Mouse (Mus musculus): ENCODE results near the gene Gas2. TPM values are rescaled to one million over a fixed set of nuclear protein-coding genes. Genes with fewer than 3 reads are reported as not detected.

Gene Gas2
- 8.5 TPM for polyA plus RNA-seq (2012; fragmentation: generic; extraction: Trizol)

DNA sequence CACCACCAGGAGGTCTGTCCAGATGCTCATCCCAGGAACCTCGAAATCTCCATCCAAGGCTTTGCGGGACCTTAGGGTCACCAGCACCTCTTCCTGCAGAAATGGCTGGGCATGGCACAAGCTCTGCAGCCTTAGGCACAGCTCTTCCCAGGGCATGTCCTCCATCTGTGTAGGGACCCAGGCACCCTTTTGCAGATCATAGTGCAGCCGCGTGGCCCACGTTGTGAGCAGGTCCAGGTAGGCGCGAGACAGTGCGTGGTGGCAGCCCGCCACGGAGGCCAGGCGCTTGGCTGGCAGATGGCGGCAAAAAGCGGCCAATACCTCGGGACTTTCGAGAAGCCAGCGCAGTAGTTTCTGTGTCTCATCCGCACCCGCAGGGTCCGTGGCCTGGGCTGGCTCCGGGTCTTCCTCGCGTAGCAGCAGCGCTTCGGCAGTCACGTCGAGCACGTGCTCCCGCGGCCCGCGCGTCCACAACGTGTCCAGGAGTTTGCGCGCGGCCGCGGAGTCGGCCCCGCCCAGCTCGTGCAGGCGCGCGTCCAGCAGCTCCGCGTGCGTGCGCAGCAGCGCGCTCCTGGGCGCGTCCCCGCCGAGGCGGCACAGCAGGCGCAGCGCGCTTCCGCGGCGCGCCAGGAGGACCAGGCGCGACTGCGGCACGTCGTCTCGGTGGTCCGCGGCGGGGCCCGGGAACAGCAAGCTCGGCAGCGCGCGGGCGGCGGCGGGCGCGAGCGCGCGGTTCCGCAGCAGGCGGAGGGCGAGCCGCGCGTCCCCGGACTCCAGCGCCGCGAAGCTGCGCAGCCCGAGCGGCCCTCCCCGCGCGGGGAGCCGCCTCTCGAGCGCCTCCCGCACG is at the start of gene Gas2:
TSS of gene Gas2 (plus strand) at position 766 of the 847 bp plus-strand sequence.
- H3ac ChIP-seq (ENCODE audit: control insufficient read depth, insufficient read length), result peak within 1 kb of the TSS; percentile 91
- peaks cover 46% of the 10 kb centered on the region for H3K79me2 ChIP-seq (ENCODE audit: control insufficient read depth, insufficient read depth)
- peak within 1 kb of the TSS; percentile 39 for H3K4me3 ChIP-seq
- TF ChIP-seq POLR2A (IDR thresholded peaks at IDR 0.05; ENCODE audit: insufficient read length, low read depth) (peak; percentile 76), MYOG (IDR thresholded peaks at IDR 0.05; ENCODE audit: control insufficient read depth in 1 of 3, insufficient read depth in 1 of 3, insufficient read length in 2 of 3, low read depth in 2 of 3) (peak in 1 of 3 experiments; percentile 31), TCF12 (IDR thresholded peaks at IDR 0.05; ENCODE audit: insufficient read depth, poor library complexity, severe bottlenecking) (no peak), USF1 (IDR thresholded peaks at IDR 0.05; ENCODE audit: low read depth) (no peak), CEBPB (IDR thresholded peaks at IDR 0.05; ENCODE audit: insufficient read depth, poor library complexity, severe bottlenecking) (no peak), SRF (IDR thresholded peaks at IDR 0.05; ENCODE audit: control insufficient read depth, insufficient read length, low read depth) (no peak), TCF3 (IDR thresholded peaks at IDR 0.05; ENCODE audit: insufficient read length, low read depth) (no peak), MYOD1 (IDR thresholded peaks at IDR 0.05; ENCODE audit: control insufficient read depth in 1 of 3, insufficient read length in 2 of 3, low read depth in 2 of 3) (peak in 1 of 3 experiments; percentile 51), E2F4 (IDR thresholded peaks at IDR 0.05; ENCODE audit: insufficient read depth) (no peak), POLR2AphosphoS2 (IDR thresholded peaks at IDR 0.05; ENCODE audit: insufficient read length, low read depth) (peak; percentile 57), REST (IDR thresholded peaks at IDR 0.05; ENCODE audit: insufficient read depth, insufficient read length) (no peak), MAX (IDR thresholded peaks at IDR 0.05; ENCODE audit: low read depth) (peak; percentile 54)
- H3K27me3 ChIP-seq (ENCODE audit: control insufficient read depth, insufficient read depth, insufficient read length), result no peaks in the 10 kb centered on the region
- H3K36me3 ChIP-seq (ENCODE audit: control insufficient read depth, insufficient read depth), result peaks cover 22% of the 10 kb centered on the region
- peak within 1 kb of the TSS; percentile 96 for H3K4me2 ChIP-seq (ENCODE audit: low read depth)

DNA sequence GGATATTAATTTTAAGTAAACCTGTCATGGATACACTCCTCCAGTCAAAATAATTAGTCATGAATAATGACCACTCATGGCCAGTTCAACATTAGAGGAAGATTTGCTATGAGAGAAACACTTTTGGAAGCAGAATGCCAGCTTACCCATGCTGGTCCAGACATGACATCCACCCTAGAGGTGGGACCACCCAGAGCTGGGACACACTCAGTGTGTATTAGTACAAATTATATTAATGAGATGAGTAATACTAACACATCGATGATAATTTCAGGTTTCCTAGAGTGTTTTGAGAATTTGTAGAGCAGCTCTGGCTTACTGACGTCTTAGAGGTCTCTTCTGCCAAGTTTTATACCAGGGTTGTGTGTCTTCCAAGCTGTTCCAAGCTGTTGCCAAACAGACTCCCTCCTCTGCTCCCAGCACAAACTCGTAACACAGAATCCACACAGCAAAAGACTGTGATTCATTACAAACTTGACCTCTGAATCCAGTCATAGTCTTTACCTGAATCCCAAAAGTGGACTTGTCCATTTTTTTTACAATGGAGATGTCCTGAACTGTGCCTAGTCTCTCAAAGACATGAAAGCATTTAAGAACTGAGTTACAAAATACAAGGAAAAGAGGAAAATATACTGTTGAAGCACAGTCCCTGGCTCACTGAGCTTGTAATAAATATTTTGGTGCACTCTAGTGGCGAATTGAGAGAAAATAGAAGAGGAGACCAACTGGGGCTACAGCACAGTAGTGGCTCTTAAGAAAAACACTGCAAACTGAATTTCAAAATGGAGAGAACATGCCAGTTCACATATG is 46.1 kb upstream of the Gas2 start:
- Histone ChIP-seq H3K4me2 (ENCODE audit: low read depth) (no peak overlapping the region), H3K27me3 (ENCODE audit: control insufficient read depth, insufficient read depth, insufficient read length) (no peaks in the 10 kb centered on the region), H3K36me3 (ENCODE audit: control insufficient read depth, insufficient read depth) (no peaks in the 10 kb centered on the region), H3ac (ENCODE audit: control insufficient read depth, insufficient read length) (no peak overlapping the region), H3K79me2 (ENCODE audit: control insufficient read depth, insufficient read depth) (no peaks in the 10 kb centered on the region), H3K4me3 (no peak overlapping the region)
- no peak for TF ChIP-seq E2F4 (IDR thresholded peaks at IDR 0.05; ENCODE audit: insufficient read depth)
- TF ChIP-seq TCF3 (IDR thresholded peaks at IDR 0.05; ENCODE audit: insufficient read length, low read depth), result no peak
- TF ChIP-seq REST (IDR thresholded peaks at IDR 0.05; ENCODE audit: insufficient read depth, insufficient read length), result no peak
- no peak for TF ChIP-seq MYOG (IDR thresholded peaks at IDR 0.05; ENCODE audit: control insufficient read depth in 1 of 3, insufficient read depth in 1 of 3, insufficient read length in 2 of 3, low read depth in 2 of 3)
- TF ChIP-seq CEBPB (IDR thresholded peaks at IDR 0.05; ENCODE audit: insufficient read depth, poor library complexity, severe bottlenecking), result no peak
- no peak for TF ChIP-seq USF1 (IDR thresholded peaks at IDR 0.05; ENCODE audit: low read depth)
- no peak for TF ChIP-seq POLR2A (IDR thresholded peaks at IDR 0.05; ENCODE audit: insufficient read length, low read depth)
- TF ChIP-seq POLR2AphosphoS2 (IDR thresholded peaks at IDR 0.05; ENCODE audit: insufficient read length, low read depth), result no peak
- no peak for TF ChIP-seq MAX (IDR thresholded peaks at IDR 0.05; ENCODE audit: low read depth)
- no peak for TF ChIP-seq SRF (IDR thresholded peaks at IDR 0.05; ENCODE audit: control insufficient read depth, insufficient read length, low read depth)
- no peak for TF ChIP-seq MYOD1 (IDR thresholded peaks at IDR 0.05; ENCODE audit: control insufficient read depth in 1 of 3, insufficient read length in 2 of 3, low read depth in 2 of 3)
- TF ChIP-seq TCF12 (IDR thresholded peaks at IDR 0.05; ENCODE audit: insufficient read depth, poor library complexity, severe bottlenecking), result no peak

DNA sequence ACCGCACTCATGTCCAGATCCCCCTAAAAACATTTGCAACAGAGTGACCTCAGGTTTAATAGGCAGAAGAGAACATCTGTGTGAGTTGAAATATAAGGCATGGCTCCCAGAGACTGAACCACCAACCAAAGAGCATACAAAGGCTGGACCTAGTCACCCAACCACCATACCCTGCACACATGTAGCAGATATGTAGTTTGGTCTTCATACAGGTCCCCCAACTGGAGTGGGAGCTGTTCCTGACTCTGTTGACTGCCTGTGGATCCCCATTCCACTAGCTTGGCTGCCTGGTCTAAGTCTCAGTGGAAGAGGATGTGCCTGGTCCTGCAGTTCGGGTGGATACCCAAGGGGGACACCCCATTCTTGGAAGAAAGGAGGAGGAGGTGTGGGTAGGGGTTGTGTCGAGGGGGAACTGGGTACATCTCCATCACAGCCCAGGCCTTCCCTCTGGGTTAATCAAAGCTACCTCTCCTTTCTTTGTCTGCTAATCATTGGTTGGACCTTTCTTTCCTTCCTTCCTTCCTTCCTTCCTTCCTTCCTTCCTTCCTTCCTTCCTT is 45.5 kb upstream of the Gas2 start:
- Histone ChIP-seq H3K27me3 (ENCODE audit: control insufficient read depth, insufficient read depth, insufficient read length) (no peaks in the 10 kb centered on the region), H3ac (ENCODE audit: control insufficient read depth, insufficient read length) (no peak overlapping the region), H3K4me2 (ENCODE audit: low read depth) (no peak overlapping the region), H3K4me3 (no peak overlapping the region), H3K36me3 (ENCODE audit: control insufficient read depth, insufficient read depth) (no peaks in the 10 kb centered on the region), H3K79me2 (ENCODE audit: control insufficient read depth, insufficient read depth) (no peaks in the 10 kb centered on the region)
- TF ChIP-seq POLR2AphosphoS2 (IDR thresholded peaks at IDR 0.05; ENCODE audit: insufficient read length, low read depth), result no peak
- no peak for TF ChIP-seq MAX (IDR thresholded peaks at IDR 0.05; ENCODE audit: low read depth)
- no peak for TF ChIP-seq REST (IDR thresholded peaks at IDR 0.05; ENCODE audit: insufficient read depth, insufficient read length)
- TF ChIP-seq CEBPB (IDR thresholded peaks at IDR 0.05; ENCODE audit: insufficient read depth, poor library complexity, severe bottlenecking), result no peak
- TF ChIP-seq POLR2A (IDR thresholded peaks at IDR 0.05; ENCODE audit: insufficient read length, low read depth), result no peak
- TF ChIP-seq SRF (IDR thresholded peaks at IDR 0.05; ENCODE audit: control insufficient read depth, insufficient read length, low read depth), result no peak
- no peak for TF ChIP-seq TCF3 (IDR thresholded peaks at IDR 0.05; ENCODE audit: insufficient read length, low read depth)
- TF ChIP-seq MYOD1 (IDR thresholded peaks at IDR 0.05; ENCODE audit: control insufficient read depth in 1 of 3, insufficient read length in 2 of 3, low read depth in 2 of 3), result no peak
- no peak for TF ChIP-seq USF1 (IDR thresholded peaks at IDR 0.05; ENCODE audit: low read depth)
- TF ChIP-seq E2F4 (IDR thresholded peaks at IDR 0.05; ENCODE audit: insufficient read depth), result no peak
- no peak for TF ChIP-seq MYOG (IDR thresholded peaks at IDR 0.05; ENCODE audit: control insufficient read depth in 1 of 3, insufficient read depth in 1 of 3, insufficient read length in 2 of 3, low read depth in 2 of 3)
- TF ChIP-seq TCF12 (IDR thresholded peaks at IDR 0.05; ENCODE audit: insufficient read depth, poor library complexity, severe bottlenecking), result no peak
